ENCODE assay signal across 9 mouse cellular contexts in genomic region chr4:154636053-154636433, GRCm38 (mm10). TPM values are rescaled to one million over a fixed set of nuclear protein-coding genes. Genes with fewer than 3 reads are reported as not detected.
A peak's percentile ranks its signal among the peaks of the same experiment; 100 is the strongest.
DNase-seq lines count a peak whose midpoint lies in the region; ATAC-seq and TF ChIP-seq lines count a peak whose summit lies in the region.
"Had no signal": no experiment of that assay in that cellular context is flagged by ENCODE, and none has a peak within 500 bp of the region (broad histone marks: within the 10 kb centered on the region; RNA-seq: fewer than 3 reads in every experiment).

No protein-coding gene starts in this region.

- no peaks in the 10 kb centered on the region for H3K4me1 ChIP-seq in bone marrow macrophage, adult 2 months (ENCODE audit: control insufficient read depth, insufficient read depth, low read length)
- peaks cover 53% of the 10 kb centered on the region for H3K4me1 ChIP-seq in heart, embryonic 12.5 days (replicated peaks)

- DNase-seq in gastrocnemius, adult 18-20 months (ENCODE audit: low spot score): peak; percentile 26
- DNase-seq in gastrocnemius, postnatal 4 days (ENCODE audit: low spot score in 2 of 2): no peak
- DNase-seq in kidney, postnatal 25 days: peak; percentile 37 to 66
- peak; percentile 78 for DNase-seq in mesoderm, embryonic 11.5 days (ENCODE audit: low read depth, low spot score)
- DNase-seq in layer of hippocampus, adult 8-10 months (ENCODE audit: low spot score in 2 of 2): no peak
- no peak for DNase-seq in frontal cortex, postnatal 14 days (ENCODE audit: low spot score in 2 of 2)

- peak overlapping the region; percentile 80 for H3K4me2 ChIP-seq in heart, embryonic 12.5 days

- 1% methylated on average over 28 of the region's 30 CpGs for WGBS in heart, embryonic 12.5 days

- no peak for TF ChIP-seq POLR2A in bone marrow macrophage, adult 2 months (IDR thresholded peaks at IDR 0.05; ENCODE audit: borderline replicate concordance, low read depth, low read length)

- TF ChIP-seq CTCF in bone marrow macrophage, adult 2 months (IDR thresholded peaks at IDR 0.05; ENCODE audit: low read depth, low read length): no peak

- H3K36me3 ChIP-seq in heart, embryonic 12.5 days: no peaks in the 10 kb centered on the region

- no peaks in the 10 kb centered on the region for H3K9me3 ChIP-seq in heart, embryonic 12.5 days (replicated peaks)

- peak; percentile 70 for ATAC-seq in heart, embryonic 12.5 days (ENCODE audit: insufficient number of reproducible peaks, low FRiP score)

- peak overlapping the region; percentile 90 for H3K9ac ChIP-seq in heart, embryonic 12.5 days

- no peak overlapping the region for H3K27ac ChIP-seq in bone marrow macrophage, adult 2 months (ENCODE audit: insufficient read depth, low read depth, low read length)
- peak overlapping the region; percentile 96 for H3K27ac ChIP-seq in heart, embryonic 12.5 days (ENCODE audit: poor library complexity, severe bottlenecking)

- H3K27me3 ChIP-seq in heart, embryonic 12.5 days (replicated peaks): peaks cover 71% of the 10 kb centered on the region
- H3K27me3 ChIP-seq: CH12.LX had no signal

- peak overlapping the region; percentile 58 for H3K4me3 ChIP-seq in bone marrow macrophage, adult 2 months (ENCODE audit: insufficient read depth, low read length)
- peak overlapping the region; percentile 75 for H3K4me3 ChIP-seq in heart, embryonic 12.5 days

RNA-seq across cellular contexts. Expression of gene Prdm16, which starts 0.6 kb away (rescaled TPM):
- total RNA-seq in gastrocnemius, adult 18-20 months (2021): 1 to 10 TPM; 1.4 to 2.0 TPM
- 1 to 10 TPM; 4.0 to 4.7 TPM for total RNA-seq in gastrocnemius, postnatal 4 days (2021)
- polyA plus RNA-seq in bone marrow macrophage, adult 2 months (2012; ENCODE audit: insufficient read depth, insufficient read length, missing spikeins): 0.50 and 0.95 TPM in 2 replicates
- polyA plus RNA-seq in heart, embryonic 12.5 days (2016; fragmentation: Nextera tagmentation; extraction: Ambion mirVana): 21.8 and 23.0 TPM in 2 replicates
- 10 to 100 TPM in 3 of 4 experiments, 1 to 10 TPM in 1; 9.3 to 15.5 (median 13.9) TPM for total RNA-seq in layer of hippocampus, adult 8-10 months (2022)
- total RNA-seq: CH12.LX had no signal

RNA-seq across cellular contexts. Expression of gene Actrt2, which starts 31.6 kb away (rescaled TPM):
- not detected for total RNA-seq in gastrocnemius, adult 18-20 months (2021)
- not detected for total RNA-seq in gastrocnemius, postnatal 4 days (2021)
- polyA plus RNA-seq in bone marrow macrophage, adult 2 months (2012; ENCODE audit: insufficient read depth, insufficient read length, missing spikeins): not detected in 2 replicates
- polyA plus RNA-seq in heart, embryonic 12.5 days (2016; fragmentation: Nextera tagmentation; extraction: Ambion mirVana): not detected in 2 replicates
- total RNA-seq in layer of hippocampus, adult 8-10 months (2022): not detected
- total RNA-seq: CH12.LX had no signal

Comparison
In these comparisons a context has a peak if more than half of its experiments do, and no peak if none do; other contexts are left out.
1. DNase-seq: peak in gastrocnemius, adult 18-20 months (single experiment), kidney, postnatal 25 days (2 of 2) and mesoderm, embryonic 11.5 days (single experiment); none in gastrocnemius, postnatal 4 days (0 of 2), layer of hippocampus, adult 8-10 months (0 of 2) and frontal cortex, postnatal 14 days (0 of 2).